Mouse (Mus musculus) fat pad, adult 2 months (tissue): ENCODE data around the gene Tubb4a.
A peak's percentile ranks its signal among the peaks of the same experiment; 100 is the strongest.
"Not testable (repeated sequence)": the region's sequence is repeated elsewhere in the genome, so short reads cannot be mapped to it uniquely, and the experiment has no call there.

Experiments
- DNase-seq: peaks from one replicate; pipeline ENCODE4 v3.0.0-alpha.2; 2011; ENCODE audit warnings: low read depth, low spot score; ENCODE audit errors: extremely low read depth

Tubb4a gene

DNA sequence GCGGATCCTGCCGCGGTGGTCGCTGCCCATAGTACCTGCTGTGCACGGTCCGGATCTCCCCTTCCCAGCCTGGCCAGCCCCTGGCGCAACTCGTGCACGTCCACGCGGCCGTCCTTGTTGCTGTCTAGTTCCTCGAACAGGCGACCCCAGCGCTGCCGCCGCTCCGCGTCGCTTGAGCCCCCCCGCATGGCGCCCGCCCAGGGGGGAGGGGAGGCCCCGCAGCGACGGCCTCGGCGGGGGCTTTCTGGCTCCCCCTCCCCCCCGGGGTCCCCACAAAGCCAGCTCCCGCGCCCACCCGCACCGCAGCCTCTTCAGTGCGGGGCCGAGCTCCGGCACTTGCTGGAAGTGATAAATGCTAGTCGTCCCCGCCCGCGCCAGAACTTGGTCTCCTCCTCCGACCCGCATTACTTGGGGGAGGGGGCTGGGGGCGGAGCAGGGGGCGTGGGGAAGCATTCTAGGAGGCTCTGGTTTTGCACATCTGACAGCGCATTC lies 28.1 kb downstream of the Tubb4a start, which contains the start of gene Slc25a23:
Gene Slc25a23, minus strand, starts transcription at position 378 of the 492 bp plus-strand sequence.
- DNase-seq: no peak

DNA sequence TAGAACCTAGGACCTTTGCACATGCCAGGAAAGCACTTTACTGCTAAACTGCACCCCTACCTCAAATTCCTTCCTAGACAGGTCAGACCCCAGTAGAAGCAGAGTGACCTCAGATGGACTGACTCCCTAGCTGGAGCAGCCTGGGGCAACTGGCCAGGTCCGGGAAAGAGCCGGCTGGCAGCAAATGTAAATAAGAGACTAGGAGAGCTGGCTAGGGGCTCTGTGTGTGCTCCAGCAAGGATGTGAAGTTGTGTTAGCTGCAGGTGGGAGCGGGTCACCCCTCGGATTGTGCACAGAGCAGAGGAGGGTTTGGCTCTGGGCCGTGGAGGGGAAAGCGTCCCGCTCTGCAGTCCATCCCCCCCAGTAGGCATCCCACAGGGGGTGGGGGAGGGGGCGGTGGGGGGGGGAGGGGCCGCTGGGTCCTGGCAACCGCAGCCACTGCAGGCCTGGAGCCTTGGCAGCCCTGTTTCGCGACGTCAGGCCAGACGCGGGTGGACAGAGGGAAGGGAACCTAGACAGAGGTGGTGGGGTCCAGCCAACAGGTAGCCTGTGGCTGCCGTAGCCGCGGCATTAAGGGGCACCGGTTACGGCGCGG lies 28.6 kb downstream of the Tubb4a start, which contains the start of gene Crb3:
Gene Crb3, plus strand, starts transcription at position 215 of the 595 bp plus-strand sequence.
- DNase-seq: no peak

DNA sequence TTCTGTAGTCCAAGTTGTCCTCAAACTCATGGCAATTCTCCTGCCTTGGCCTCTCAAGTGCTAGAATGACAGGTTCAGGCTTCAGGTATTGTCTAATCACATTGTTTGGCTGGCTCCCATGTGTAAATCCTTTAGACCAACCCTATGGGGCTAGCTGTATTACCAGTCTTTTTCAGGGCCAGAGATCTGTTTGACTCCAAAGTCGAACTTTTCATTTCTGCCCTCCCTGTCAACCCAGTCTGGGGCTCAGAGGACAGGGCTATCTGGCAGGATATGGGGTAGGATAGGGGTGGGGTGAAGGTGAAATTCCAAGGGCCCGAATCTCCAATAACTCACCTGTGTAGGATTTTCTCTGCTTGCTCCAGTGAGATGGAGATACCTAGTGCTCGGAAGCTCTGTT lies 31.3 kb downstream of the Tubb4a start:
- DNase-seq: no peak

DNA sequence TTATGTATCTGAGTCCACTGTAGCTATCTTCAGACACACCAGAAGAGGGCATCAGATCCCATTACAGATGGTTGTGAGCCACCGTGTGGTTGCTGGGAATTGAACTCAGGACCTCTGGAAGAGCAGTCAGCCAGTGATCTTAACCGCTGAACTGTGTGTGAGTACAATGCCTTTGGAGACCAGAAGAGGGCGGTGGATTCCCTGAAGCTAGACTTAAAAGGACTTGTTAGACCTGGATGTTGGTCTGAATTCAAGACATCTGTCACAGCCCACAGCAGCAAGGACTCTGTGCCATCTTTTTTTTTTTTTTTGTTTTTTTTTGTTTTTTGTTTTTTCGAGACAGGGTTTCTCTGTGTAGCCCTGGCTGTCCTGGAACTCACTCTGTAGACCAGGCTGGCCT lies 35.9 kb downstream of the Tubb4a start:
- DNase-seq: not testable (repeated sequence)

DNA sequence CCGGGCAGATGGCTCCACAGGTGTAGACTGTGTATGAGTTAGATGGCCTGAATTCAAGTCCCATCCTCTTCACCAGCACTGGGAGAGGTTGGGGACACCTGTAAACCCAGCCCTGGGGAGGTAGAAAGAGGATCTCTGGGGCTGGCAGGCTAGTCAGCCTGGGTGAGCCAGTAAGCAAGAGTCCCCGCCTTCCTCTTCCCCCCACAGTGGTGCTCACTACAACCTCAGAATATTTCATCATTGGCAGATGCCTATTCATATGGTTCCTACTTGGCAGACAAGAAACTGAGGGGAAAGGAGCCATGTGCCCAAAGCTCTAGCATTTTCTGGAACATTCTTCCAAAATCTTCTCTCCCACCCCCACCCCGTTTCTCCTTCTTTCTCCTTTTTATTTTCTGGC lies 38.8 kb downstream of the Tubb4a start:
- no peak for DNase-seq

DNA sequence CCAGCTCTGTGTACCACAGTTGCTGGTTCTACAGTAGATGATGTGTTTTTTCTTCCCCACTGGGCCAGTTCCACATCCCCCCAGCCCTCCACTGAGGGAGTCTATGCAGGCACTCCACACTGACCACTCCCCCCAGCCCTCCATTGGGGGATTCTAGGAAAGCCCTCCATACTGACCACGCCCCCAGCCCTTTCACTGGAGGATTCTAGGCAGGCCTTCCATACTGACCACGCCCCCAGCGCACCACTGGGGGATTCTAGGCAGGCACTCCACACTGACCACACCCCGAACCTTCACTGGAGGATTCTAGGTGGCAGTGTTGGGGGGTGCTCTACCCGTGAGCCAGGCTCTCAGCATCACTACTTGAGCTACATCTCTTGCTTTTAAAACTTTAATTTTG lies 40.2 kb downstream of the Tubb4a start:
- no peak for DNase-seq

DNA sequence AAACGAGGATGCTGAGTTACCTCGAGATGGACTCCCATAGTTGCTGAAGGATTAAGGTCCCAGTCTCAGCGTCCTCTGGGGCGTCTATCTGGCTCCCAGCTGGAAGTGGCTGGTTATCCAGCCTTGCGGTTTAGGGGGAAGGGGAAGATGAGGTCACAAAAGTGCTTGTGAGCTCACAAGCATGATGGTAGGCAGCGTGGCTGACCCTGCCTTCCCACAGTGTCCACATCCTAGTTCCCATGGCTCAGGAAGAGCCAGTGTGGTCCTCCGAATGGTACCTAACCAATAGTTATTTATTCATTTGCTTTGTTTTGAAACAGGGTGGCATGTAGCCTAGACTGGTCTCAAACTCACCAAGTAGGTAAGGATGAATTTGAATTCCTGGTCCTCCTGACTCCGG lies 46.0 kb downstream of the Tubb4a start, which contains the start of gene Slc25a41:
Gene Slc25a41, minus strand, starts transcription at position 101 of the 400 bp plus-strand sequence.
- DNase-seq: no peak

DNA sequence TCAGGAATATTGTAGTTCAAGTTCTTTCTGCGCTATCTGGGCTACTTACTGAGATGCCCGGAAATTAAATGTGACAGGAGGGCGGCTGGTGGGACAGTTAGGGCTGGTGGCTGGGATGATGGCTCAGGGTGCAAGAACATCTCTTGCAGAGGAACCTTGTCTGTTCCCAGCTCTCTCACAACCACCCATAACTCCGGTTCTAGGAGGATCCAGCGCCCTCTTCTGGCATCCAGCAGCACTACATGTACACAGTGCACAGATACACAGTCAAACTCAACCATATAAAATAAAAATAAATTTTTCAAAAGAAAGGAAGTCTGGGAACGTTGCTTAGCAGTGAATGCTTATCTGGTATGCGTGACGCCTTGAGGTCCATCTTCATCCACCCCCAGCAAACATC lies 48.6 kb downstream of the Tubb4a start:
- no peak for DNase-seq

DNA sequence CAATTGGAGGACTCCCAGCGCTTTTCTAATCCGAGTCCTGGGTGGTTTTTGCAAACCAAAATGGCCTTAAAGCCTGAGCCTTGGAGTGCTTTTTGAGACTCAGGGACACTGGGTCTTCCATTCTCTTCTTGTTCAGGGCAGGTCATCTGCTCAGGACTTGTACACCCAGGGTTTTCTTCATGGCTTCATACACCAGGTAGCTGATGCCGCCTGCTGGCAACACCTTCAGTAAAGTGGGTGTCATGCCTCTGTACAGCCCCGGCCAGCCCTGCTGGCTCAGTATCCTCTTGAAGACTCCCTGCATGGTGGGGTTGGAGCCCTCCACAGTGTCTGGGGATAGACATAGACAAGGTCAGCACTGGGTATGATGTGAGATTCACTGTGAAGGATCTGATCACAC lies 54.7 kb downstream of the Tubb4a start:
- no peak for DNase-seq

DNA sequence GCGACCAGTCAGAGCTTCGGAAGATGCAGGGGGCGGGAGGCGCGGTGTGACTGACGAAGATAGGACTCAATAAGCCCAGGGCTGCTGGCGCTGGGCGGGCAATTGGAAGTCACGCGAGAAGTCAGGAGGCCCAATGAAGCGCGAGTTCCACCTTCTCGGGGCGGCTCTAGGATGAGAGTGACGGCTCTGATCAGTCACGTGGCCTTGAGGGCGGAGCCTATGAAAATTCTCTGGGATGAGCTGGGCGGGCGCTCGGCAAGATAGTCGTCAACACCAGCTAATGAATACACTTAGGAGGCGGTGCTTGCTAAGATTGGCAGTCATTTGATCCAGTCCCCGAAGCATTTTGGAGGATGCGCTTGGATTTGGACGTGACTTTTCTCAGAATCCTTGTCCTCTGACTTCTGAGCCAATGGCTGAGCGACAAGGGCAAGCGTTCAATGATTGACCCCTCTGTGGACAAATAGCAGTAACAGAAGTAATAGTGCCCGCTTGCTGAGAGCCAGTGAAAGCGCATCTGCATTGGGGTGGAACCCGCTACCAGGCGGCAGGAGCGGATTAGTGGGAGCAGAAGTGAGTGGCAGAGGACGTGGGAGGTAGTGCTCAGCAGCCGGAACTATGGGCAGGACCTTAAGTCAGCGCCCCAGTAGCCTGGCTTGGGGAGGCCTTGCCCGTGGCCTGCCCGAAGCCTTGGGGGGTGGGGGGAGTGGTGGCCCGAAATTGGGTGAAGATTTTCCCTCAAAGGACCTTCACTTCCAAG lies 55.7 kb downstream of the Tubb4a start:
- peak; percentile 100 for DNase-seq

DNA sequence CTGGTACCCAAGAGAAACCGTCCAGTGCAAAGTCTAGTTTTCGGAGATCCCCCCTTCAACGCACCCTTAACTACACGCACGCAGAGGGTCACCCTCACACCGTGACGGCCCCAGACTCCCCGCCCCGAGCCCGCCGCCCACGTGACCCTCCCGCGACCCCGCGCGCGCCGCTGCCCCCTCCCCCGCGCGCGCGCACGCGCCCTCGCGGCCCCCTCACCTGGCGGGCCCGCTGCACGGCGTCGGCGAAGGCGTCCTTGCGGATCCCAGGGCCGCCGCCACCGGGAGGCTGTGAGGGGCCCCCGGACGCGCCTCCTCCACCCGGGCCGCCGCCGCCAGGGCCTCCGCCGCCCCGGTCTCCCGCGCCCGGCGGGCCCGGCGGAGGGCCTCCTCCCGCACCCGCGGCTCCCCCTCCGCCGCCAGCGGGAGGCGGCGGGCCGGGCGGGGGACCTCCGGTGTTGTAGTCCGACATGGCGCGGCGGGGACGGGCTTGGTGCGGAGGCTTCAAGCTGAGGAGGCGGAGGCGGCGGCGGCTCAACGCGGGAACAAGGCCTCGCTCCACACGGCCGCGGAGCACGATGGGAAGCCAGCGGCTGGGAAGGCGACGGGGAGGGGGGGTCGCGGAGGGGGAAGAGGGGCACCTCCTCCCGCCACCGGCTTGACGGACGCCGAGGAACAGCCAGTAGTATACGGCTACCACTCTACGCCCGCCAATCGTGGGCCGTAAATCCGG lies 56.5 kb downstream of the Tubb4a start, which contains the start of gene Khsrp:
Gene Khsrp, minus strand, starts transcription at position 592 of the 730 bp plus-strand sequence.
- no peak for DNase-seq
